Mouse (Mus musculus) gastrocnemius, postnatal 36 days (tissue): ENCODE measurements around the gene Hspa14. TPM values are rescaled to one million over a fixed set of nuclear protein-coding genes. Genes with fewer than 3 reads are reported as not detected.

Experiments
- DNase-seq, 2 experiments: peaks; one replicate each; pipeline ENCODE4 v3.0.0; 2022
- intact Hi-C: fragments of 180-260 bp; cut with DNase I; formaldehyde crosslinking; loops from one replicate; pipeline ENCODE4 v1.15.1; 2025
- total RNA-seq, 2 experiments: library from RNA; stranded (reverse); gene quantifications; 2 replicates each; pipeline ENCODE4 v1.2.3; 2021

Gene Hspa14
- total RNA-seq, 2 experiments from 2014 or later: 11.5 to 12.0 TPM

GRCm38 (mm10) chr2:3445984-3446383 lies 66.6 kb downstream of the Hspa14 start:
- intact Hi-C loops: no loop called here
- DNase-seq: no peak

GRCm38 (mm10) chr2:3444206-3444605 lies 68.4 kb downstream of the Hspa14 start:
- intact Hi-C loops: no loop called here
- no peak for DNase-seq

Other genes starting within 250 kb of the Hspa14 start
- gene Nmt2, start 228.6 kb downstream of the Hspa14 start, total RNA-seq: 1 to 10 TPM; 8.2 to 9.0 TPM
- 1 to 10 TPM; 3.6 to 6.4 TPM for gene Rpp38, start 180.2 kb downstream of the Hspa14 start, total RNA-seq
- gene Acbd7, start 176.6 kb downstream of the Hspa14 start, total RNA-seq: under 1 TPM; 0.54 to 0.74 TPM
- not detected for gene Olah, start 115.6 kb downstream of the Hspa14 start, total RNA-seq
- not detected for gene Meig1, start 90.2 kb downstream of the Hspa14 start, total RNA-seq
- 1 to 10 TPM; 1.8 to 2.7 TPM for gene Dclre1c, start 88.7 kb downstream of the Hspa14 start, total RNA-seq
- under 1 TPM; 0.74 to 0.89 TPM for gene Suv39h2, start 37.8 kb downstream of the Hspa14 start, total RNA-seq
- gene Gm45902, start within 50 bp of the Hspa14 start, total RNA-seq: 1 to 10 TPM in 1 of 2 experiments, under 1 TPM in 1; 0.72 to 1.0 TPM
- gene Cdnf, start 216 bp upstream of the Hspa14 start, total RNA-seq: 10 to 100 TPM; 36.5 to 39.6 TPM
- gene Fam107b, start 57.7 kb upstream of the Hspa14 start, total RNA-seq: 1 to 10 TPM; 1.8 to 2.2 TPM